Mouse (Mus musculus) kidney, postnatal 0 days (tissue): ENCODE results near the gene Ankrd17. TPM values are rescaled to one million over a fixed set of nuclear protein-coding genes. Genes with fewer than 3 reads are reported as not detected.

Source experiments
- ATAC-seq: fragments of 200-750 bp; cut with Nextera tagmentation; replicated peaks from 2 replicates; pipeline ENCODE4 v1.8.0; 2017; ENCODE audit warnings: low read depth, moderate number of reproducible peaks, moderate TSS enrichment, moderate library complexity; ENCODE audit not compliant: low FRiP score
- DNase-seq: peaks from one replicate; pipeline ENCODE4 v3.0.0-alpha.2; 2016; ENCODE audit warnings: low spot score
- H3K27ac ChIP-seq: fragments of 300-500 bp; sonication (generic); 2 replicates; pipeline ENCODE4 v1.5.1; 2014; ENCODE audit warnings: mild to moderate bottlenecking
- H3K27me3 ChIP-seq: fragments of 300-500 bp; sonication (generic); 2 replicates; pipeline ENCODE4 v1.6.1; 2014; ENCODE audit warnings: low read length, mixed read lengths; ENCODE audit not compliant: insufficient read depth
- H3K36me3 ChIP-seq: fragments of 300-500 bp; sonication (generic); 2 replicates; pipeline ENCODE4 v1.6.1; 2014; ENCODE audit warnings: low read length, mixed read lengths; ENCODE audit not compliant: insufficient read depth
- H3K4me1 ChIP-seq: fragments of 300-500 bp; sonication (generic); replicated peaks from 2 replicates; pipeline ENCODE4 v1.6.1; 2014; ENCODE audit warnings: antibody characterized with exemption, low read length, mixed read lengths; ENCODE audit not compliant: insufficient read depth
- H3K4me2 ChIP-seq: fragments of 300-500 bp; sonication (generic); 2 replicates; pipeline ENCODE4 v1.6.1; 2014; ENCODE audit warnings: mild to moderate bottlenecking, low read length, moderate library complexity, mixed read lengths
- H3K4me3 ChIP-seq: fragments of 300-500 bp; sonication (generic); replicated peaks from 2 replicates; pipeline ENCODE4 v1.5.1; 2014; ENCODE audit warnings: low read depth, low read length
- H3K9ac ChIP-seq: fragments of 300-500 bp; sonication (generic); 2 replicates; pipeline ENCODE4 v1.6.1; 2014; ENCODE audit warnings: low read depth, low read length
- H3K9me3 ChIP-seq: fragments of 300-500 bp; sonication (generic); replicated peaks from 2 replicates; pipeline ENCODE4 v1.6.1; 2016; ENCODE audit warnings: low read length, inconsistent platforms, mixed read lengths
- CTCF ChIP-seq: IDR thresholded peaks from 2 replicates; pipeline ENCODE4 v1.5.1; 2016; ENCODE audit warnings: antibody characterized with exemption, low read depth, mild to moderate bottlenecking, moderate library complexity
- whole genome bisulfite sequencing: fragments of 180-500 bp; shearing (Covaris S2); extraction: QIAGEN DNeasy Blood & Tissue Kit; methylation state at CpG from one replicate; pipeline ENCODE4 v1.1.7; 2014; 5-methylcytosine and 5-hydroxymethylcytosine counted together
- polyA plus RNA-seq: library from polyadenylated mRNA; unstranded; fragments of >200 nt; fragmentation: Nextera tagmentation; extraction: Ambion mirVana; gene quantifications from 2 replicates; pipeline ENCODE4 v1.2.1, GENCODE M21; 2015

Ankrd17 gene
- polyA plus RNA-seq, 1 experiment from 2014 or later: 23.2 TPM

GRCm38 (mm10) chr5:90339129-90339952 lies 27.0 kb downstream of the Ankrd17 start:
- no peaks in the 10 kb centered on the region for H3K27me3 ChIP-seq
- H3K4me1 ChIP-seq: no peaks in the 10 kb centered on the region
- H3K4me3 ChIP-seq: 0 out of 2 replicates have a peak overlapping the region, but pooled peaks have one; percentile 10
- DNase-seq: peak; percentile 86
- 16% methylated on average over 5 of the region's 5 CpGs for WGBS
- no peaks in the 10 kb centered on the region for H3K9me3 ChIP-seq
- peak; percentile 73; the same call in 1 of the 2 replicates for ATAC-seq
- TF ChIP-seq CTCF: no peak
- peak overlapping the region; percentile 37; the same call in 1 of the 2 replicates for H3K27ac ChIP-seq
- H3K4me2 ChIP-seq: peak overlapping the region; percentile 36
- no peak overlapping the region for H3K9ac ChIP-seq
- no peaks in the 10 kb centered on the region for H3K36me3 ChIP-seq

DNA sequence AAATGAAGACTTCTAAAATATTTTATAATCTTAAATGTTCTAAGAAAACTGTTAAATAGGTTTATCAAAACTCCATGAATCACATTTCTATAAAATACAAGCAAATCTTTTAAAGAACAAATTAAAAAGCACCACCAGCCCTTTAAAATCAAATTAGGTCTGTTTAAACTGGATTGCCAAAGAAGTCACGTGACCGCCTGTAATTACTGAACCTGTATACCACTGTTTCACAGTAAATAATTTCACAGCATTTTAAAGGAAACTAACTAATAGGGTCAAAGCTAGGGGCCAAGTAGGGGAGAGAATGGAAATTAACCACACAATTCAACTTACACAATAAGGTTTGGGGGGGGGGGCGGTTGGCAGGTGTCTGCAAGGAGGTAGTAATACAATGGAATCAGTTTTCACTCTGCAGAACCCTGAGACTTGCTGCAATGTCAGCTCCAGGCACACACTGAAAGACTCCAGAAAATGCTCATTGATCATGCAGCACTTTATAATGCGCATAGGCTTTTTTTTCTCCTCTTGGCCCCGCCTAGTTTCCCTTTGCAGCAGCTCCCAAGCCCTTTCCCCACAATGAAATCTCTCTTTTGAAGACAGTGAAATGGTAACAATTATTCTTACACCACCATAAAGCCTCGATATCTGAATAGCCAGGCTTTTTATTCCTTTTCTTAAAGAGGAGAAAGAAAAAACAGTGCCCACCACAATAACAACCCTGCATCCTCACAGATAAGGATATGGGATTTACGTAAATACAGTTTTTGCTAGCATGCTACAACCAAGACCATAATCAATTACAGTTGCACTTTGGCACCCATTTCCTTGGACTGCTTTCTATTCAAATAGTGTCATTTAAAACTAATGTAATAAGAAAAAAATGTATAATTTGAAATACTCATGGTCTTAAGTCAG lies 27.9 kb downstream of the Ankrd17 start:
- H3K27me3 ChIP-seq: no peaks in the 10 kb centered on the region
- no peak for TF ChIP-seq CTCF
- H3K27ac ChIP-seq: no peak overlapping the region
- H3K4me3 ChIP-seq: no peak overlapping the region
- 71% methylated on average over 7 of the region's 7 CpGs for WGBS
- no peaks in the 10 kb centered on the region for H3K36me3 ChIP-seq
- no peak overlapping the region for H3K9ac ChIP-seq
- ATAC-seq (no peak), DNase-seq (no peak)
- no peak overlapping the region for H3K4me2 ChIP-seq
- H3K4me1 ChIP-seq: no peaks in the 10 kb centered on the region
- no peaks in the 10 kb centered on the region for H3K9me3 ChIP-seq

DNA sequence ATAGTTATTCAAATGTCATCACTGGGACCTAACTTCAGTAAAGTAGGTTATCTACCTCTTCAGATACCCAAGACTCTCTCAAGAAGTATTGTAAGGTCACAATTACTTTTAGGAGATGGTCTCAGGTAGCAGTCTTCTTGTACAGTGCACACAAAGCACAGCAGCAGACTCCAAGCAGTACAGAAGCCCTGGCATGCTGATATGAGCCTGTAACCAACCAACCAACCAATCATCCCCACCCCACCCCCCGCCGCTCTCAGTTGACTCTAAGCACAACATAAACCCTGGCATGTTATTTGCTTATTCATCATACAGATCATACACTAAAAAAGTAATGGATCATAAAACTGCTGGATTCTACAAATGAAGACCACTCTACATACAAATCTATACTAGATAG lies 33.9 kb downstream of the Ankrd17 start:
- 89% methylated on average over 2 of the region's 2 CpGs for WGBS
- no peak for DNase-seq
- no peak for ATAC-seq

GRCm38 (mm10) chr5:90331071-90331470 lies 35.3 kb downstream of the Ankrd17 start:
- Histone ChIP-seq H3K27ac (no peak overlapping the region), H3K4me2 (no peak overlapping the region), H3K36me3 (no peaks in the 10 kb centered on the region), H3K9ac (no peak overlapping the region), H3K4me1 (0 out of 2 replicates have a peak, but pooled peaks cover 2% of the 10 kb centered on the region), H3K9me3 (no peaks in the 10 kb centered on the region), H3K27me3 (no peaks in the 10 kb centered on the region), H3K4me3 (no peak overlapping the region)
- no peak for ATAC-seq
- WGBS: 85% methylated on average over 1 of the region's 1 CpGs
- no peak for TF ChIP-seq CTCF
- DNase-seq: no peak

More for the DNA sequence above, 33.9 kb downstream of the Ankrd17 start:
- Histone ChIP-seq H3K36me3 (no peaks in the 10 kb centered on the region), H3K9me3 (no peaks in the 10 kb centered on the region), H3K4me2 (no peak overlapping the region), H3K4me1 (0 out of 2 replicates have a peak, but pooled peaks cover 2% of the 10 kb centered on the region), H3K9ac (no peak overlapping the region), H3K27ac (no peak overlapping the region), H3K4me3 (no peak overlapping the region), H3K27me3 (no peaks in the 10 kb centered on the region)
- TF ChIP-seq CTCF: no peak

GRCm38 (mm10) chr5:90298396-90298795 lies 68.0 kb downstream of the Ankrd17 start:
- H3K36me3 ChIP-seq: peaks cover 12% of the 10 kb centered on the region
- no peak overlapping the region for H3K4me2 ChIP-seq

GRCm38 (mm10) chr5:90289887-90290286 lies 76.5 kb downstream of the Ankrd17 start:
- Histone ChIP-seq H3K9me3 (no peaks in the 10 kb centered on the region), H3K36me3 (peaks cover 31% of the 10 kb centered on the region), H3K4me2 (no peak overlapping the region), H3K27ac (no peak overlapping the region), H3K27me3 (no peaks in the 10 kb centered on the region), H3K4me1 (no peaks in the 10 kb centered on the region), H3K4me3 (no peak overlapping the region), H3K9ac (no peak overlapping the region)
- DNase-seq: no peak
- ATAC-seq: no peak
- no peak for TF ChIP-seq CTCF

More at GRCm38 (mm10) chr5:90298396-90298795, 68.0 kb downstream of the Ankrd17 start:
- no peaks in the 10 kb centered on the region for H3K27me3 ChIP-seq
- H3K4me1 ChIP-seq: no peaks in the 10 kb centered on the region
- DNase-seq: no peak
- no peak for ATAC-seq
- H3K4me3 ChIP-seq: no peak overlapping the region
- no peaks in the 10 kb centered on the region for H3K9me3 ChIP-seq
- no peak for TF ChIP-seq CTCF
- H3K27ac ChIP-seq: no peak overlapping the region
- 96% methylated on average over 11 of the region's 11 CpGs for WGBS
- no peak overlapping the region for H3K9ac ChIP-seq
